Mouse (Mus musculus) hindbrain, postnatal 0 days (tissue): Measurements from ENCODE around the gene Vcl. TPM values are rescaled to one million over a fixed set of nuclear protein-coding genes. Genes with fewer than 3 reads are reported as not detected.

Source experiments
- ATAC-seq: fragments of 200-750 bp; cut with Nextera tagmentation; 2 replicates; pipeline ENCODE4 v1.8.0; 2017; ENCODE audit warnings: mild to moderate bottlenecking, moderate TSS enrichment, moderate library complexity
- DNase-seq: peaks from one replicate; pipeline ENCODE4 v3.0.0-alpha.2; 2015; ENCODE audit warnings: low spot score
- H3K27ac ChIP-seq: fragments of 300-500 bp; sonication (generic); 2 replicates; pipeline ENCODE4 v1.5.1; 2014; ENCODE audit warnings: mild to moderate bottlenecking
- H3K27me3 ChIP-seq: fragments of 300-500 bp; sonication (generic); 2 replicates; pipeline ENCODE4 v1.6.1; 2014; ENCODE audit warnings: low read length, mixed read lengths; ENCODE audit not compliant: insufficient read depth
- H3K36me3 ChIP-seq: fragments of 300-500 bp; sonication (generic); 2 replicates; pipeline ENCODE4 v1.6.1; 2014; ENCODE audit warnings: low read length, mixed read lengths; ENCODE audit not compliant: insufficient read depth
- H3K4me1 ChIP-seq: fragments of 300-500 bp; sonication (generic); 2 replicates; pipeline ENCODE4 v1.6.1; 2014; ENCODE audit warnings: antibody characterized with exemption, low read length, mixed read lengths; ENCODE audit not compliant: insufficient read depth
- H3K4me2 ChIP-seq: fragments of 300-500 bp; sonication (generic); 2 replicates; pipeline ENCODE4 v1.6.1; 2014; ENCODE audit warnings: low read depth, mild to moderate bottlenecking, low read length, moderate library complexity, mixed read lengths
- H3K4me3 ChIP-seq: fragments of 300-500 bp; sonication (generic); 2 replicates; pipeline ENCODE4 v1.5.1; 2014; ENCODE audit warnings: low read length
- H3K9ac ChIP-seq: fragments of 300-500 bp; sonication (generic); replicated peaks from 2 replicates; pipeline ENCODE4 v1.6.1; 2014; ENCODE audit warnings: mild to moderate bottlenecking, low read length, moderate library complexity, mixed read lengths
- H3K9me3 ChIP-seq: fragments of 300-500 bp; sonication (generic); 2 replicates; pipeline ENCODE4 v1.6.1; 2016; ENCODE audit warnings: low read length, mixed read lengths
- CTCF ChIP-seq: IDR thresholded peaks from 2 replicates; pipeline ENCODE4 v1.5.1; 2016; ENCODE audit warnings: antibody characterized with exemption, control low read depth, low read depth
- WGBS: fragments of 180-500 bp; shearing (Covaris S2); extraction: QIAGEN DNeasy Blood & Tissue Kit; methylation state at CpG from one replicate; pipeline ENCODE4 v1.1.7; 2014; 5-methylcytosine and 5-hydroxymethylcytosine counted together
- polyA plus RNA-seq: library from polyadenylated mRNA; unstranded; fragments of >200 nt; fragmentation: Nextera tagmentation; extraction: Ambion mirVana; gene quantifications from 2 replicates; pipeline ENCODE4 v1.2.1, GENCODE M21; 2015
- total RNA-seq: library from RNA; depleted of rRNA; stranded (reverse); fragments of >200 nt; gene quantifications from 2 replicates; pipeline ENCODE4 v1.2.3, GENCODE M21; 2014

The Vcl gene
- total and polyA plus RNA-seq, 2 experiments from 2014 or later = 10.4 to 24.3 TPM

GRCm38 (mm10) chr14:20966959-20967670 lies 37.9 kb downstream of the Vcl start:
- H3K27ac ChIP-seq = no peak overlapping the region
- 38% methylated on average over 3 of the region's 3 CpGs for WGBS
- H3K4me3 ChIP-seq = no peak overlapping the region
- ATAC-seq = no peak
- no peak overlapping the region for H3K9ac ChIP-seq
- no peak for TF ChIP-seq CTCF
- no peak for DNase-seq
- H3K27me3 ChIP-seq = no peaks in the 10 kb centered on the region
- H3K36me3 ChIP-seq = no peaks in the 10 kb centered on the region
- H3K4me1 ChIP-seq = no peaks in the 10 kb centered on the region
- no peaks in the 10 kb centered on the region for H3K9me3 ChIP-seq
- H3K4me2 ChIP-seq = no peak overlapping the region

- no peaks in the 10 kb centered on the region for H3K4me1 ChIP-seq
- H3K36me3 ChIP-seq = no peaks in the 10 kb centered on the region
- no peak overlapping the region for H3K4me2 ChIP-seq
- peak; percentile 25 for DNase-seq
- H3K27ac ChIP-seq = no peak overlapping the region
- no peak for TF ChIP-seq CTCF
- ATAC-seq = no peak
- H3K27me3 ChIP-seq = no peaks in the 10 kb centered on the region
- H3K4me3 ChIP-seq = no peak overlapping the region
- no peak overlapping the region for H3K9ac ChIP-seq
- H3K9me3 ChIP-seq = no peaks in the 10 kb centered on the region
- 50% methylated on average over 1 of the region's 1 CpGs for WGBS
These were observed 39.9 kb downstream of the Vcl start for GRCm38 (mm10) chr14:20969066-20969465.

DNA sequence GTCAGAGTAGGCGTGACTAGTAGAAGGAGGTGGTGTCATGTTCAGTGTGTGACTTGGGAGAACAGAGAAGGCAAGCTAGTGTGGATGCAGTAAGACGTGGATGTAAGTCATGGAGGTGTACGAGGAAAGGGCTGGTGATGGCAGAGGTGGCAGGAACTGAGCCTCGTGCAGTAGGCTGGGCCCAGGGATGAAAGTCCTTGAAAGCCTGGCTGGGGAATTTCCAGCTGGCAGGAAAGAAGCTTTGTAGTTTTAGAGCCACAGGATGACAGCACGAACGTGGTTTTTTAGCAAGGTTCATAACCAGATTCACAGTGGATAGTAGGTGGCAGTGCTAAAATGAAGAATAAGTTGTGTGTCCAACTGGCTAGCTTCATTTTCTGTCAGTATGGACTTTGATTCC lies 41.2 kb downstream of the Vcl start:
- TF ChIP-seq CTCF = no peak
- peak; percentile 27 for DNase-seq
- no peak overlapping the region for H3K27ac ChIP-seq
- no peaks in the 10 kb centered on the region for H3K9me3 ChIP-seq
- no peaks in the 10 kb centered on the region for H3K36me3 ChIP-seq
- no peaks in the 10 kb centered on the region for H3K4me1 ChIP-seq
- no peak for ATAC-seq
- H3K4me2 ChIP-seq = no peak overlapping the region
- no peak overlapping the region for H3K9ac ChIP-seq
- H3K4me3 ChIP-seq = no peak overlapping the region
- WGBS = 33% methylated on average over 6 of the region's 6 CpGs
- H3K27me3 ChIP-seq = no peaks in the 10 kb centered on the region

GRCm38 (mm10) chr14:20970927-20971326 lies 41.7 kb downstream of the Vcl start:
- Histone ChIP-seq H3K27ac (no peak overlapping the region), H3K4me1 (no peaks in the 10 kb centered on the region), H3K36me3 (no peaks in the 10 kb centered on the region), H3K9me3 (no peaks in the 10 kb centered on the region), H3K9ac (no peak overlapping the region), H3K4me2 (no peak overlapping the region), H3K27me3 (no peaks in the 10 kb centered on the region), H3K4me3 (no peak overlapping the region)
- ATAC-seq = peak; percentile 27; the same call in 1 of the 2 replicates
- WGBS = 34% methylated on average over 9 of the region's 9 CpGs
- DNase-seq = peak; percentile 62
- no peak for TF ChIP-seq CTCF

- DNase-seq (no peak), ATAC-seq (no peak)
- no peak for TF ChIP-seq CTCF
These were observed 44.6 kb downstream of the Vcl start for GRCm38 (mm10) chr14:20973821-20974220.

DNA sequence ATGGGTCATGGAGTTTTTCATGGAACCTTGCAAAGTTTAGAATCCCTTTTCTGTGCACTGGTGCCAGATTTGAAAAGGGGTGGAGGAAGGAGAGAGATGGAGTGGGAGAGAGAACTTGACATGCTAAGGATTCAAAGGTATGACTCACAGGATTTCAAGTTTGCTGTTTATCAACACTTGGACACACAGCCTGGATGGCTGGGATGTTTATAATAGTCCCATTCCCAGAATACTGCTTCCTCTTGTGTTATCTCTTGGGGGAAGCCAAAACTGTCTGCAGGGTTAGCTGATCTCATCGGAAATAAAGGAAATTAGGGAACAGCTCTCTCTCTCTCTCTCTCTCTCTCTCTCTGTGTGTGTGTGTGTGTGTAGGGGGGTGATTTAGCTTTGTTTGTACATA lies 47.5 kb downstream of the Vcl start:
- H3K9ac ChIP-seq = no peak overlapping the region
- 81% methylated on average over 1 of the region's 1 CpGs for WGBS
- H3K4me1 ChIP-seq = 0 out of 2 replicates have a peak, but pooled peaks cover 7% of the 10 kb centered on the region
- TF ChIP-seq CTCF = no peak
- no peak overlapping the region for H3K4me3 ChIP-seq
- ATAC-seq (no peak), DNase-seq (no peak)
- H3K36me3 ChIP-seq = no peaks in the 10 kb centered on the region
- no peak overlapping the region for H3K27ac ChIP-seq
- H3K9me3 ChIP-seq = no peaks in the 10 kb centered on the region
- H3K4me2 ChIP-seq = no peak overlapping the region
- H3K27me3 ChIP-seq = no peaks in the 10 kb centered on the region

More at GRCm38 (mm10) chr14:20973821-20974220, 44.6 kb downstream of the Vcl start:
- H3K4me3 ChIP-seq = no peak overlapping the region
- no peaks in the 10 kb centered on the region for H3K9me3 ChIP-seq
- no peak overlapping the region for H3K27ac ChIP-seq
- 0 out of 2 replicates have a peak, but pooled peaks cover 7% of the 10 kb centered on the region for H3K4me1 ChIP-seq
- no peak overlapping the region for H3K4me2 ChIP-seq
- H3K9ac ChIP-seq = no peak overlapping the region
- H3K36me3 ChIP-seq = no peaks in the 10 kb centered on the region
- no peaks in the 10 kb centered on the region for H3K27me3 ChIP-seq

DNA sequence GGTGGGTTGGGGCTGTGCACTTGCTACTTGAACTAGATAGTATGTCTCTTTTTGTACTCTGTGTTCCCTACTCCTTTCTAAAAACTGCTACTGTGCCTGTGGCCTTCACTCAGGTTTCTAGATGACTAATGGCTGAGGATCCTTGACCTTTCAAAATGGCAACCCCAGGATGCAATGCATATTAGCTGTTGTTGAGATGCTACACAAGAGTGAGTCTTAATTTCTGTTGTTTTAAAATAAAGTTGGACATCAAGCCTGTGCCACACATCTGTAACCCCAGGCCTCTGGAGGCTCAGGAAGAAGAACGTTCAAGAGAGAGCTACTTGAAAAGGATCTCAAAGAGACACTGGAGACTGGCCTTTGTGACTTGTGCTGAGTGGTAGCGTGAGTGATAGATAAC lies 48.5 kb downstream of the Vcl start:
- DNase-seq (no peak), ATAC-seq (no peak)
- no peak for TF ChIP-seq CTCF
- no peaks in the 10 kb centered on the region for H3K27me3 ChIP-seq
- no peak overlapping the region for H3K4me2 ChIP-seq
- H3K4me1 ChIP-seq = 0 out of 2 replicates have a peak, but pooled peaks cover 7% of the 10 kb centered on the region
- H3K9me3 ChIP-seq = no peaks in the 10 kb centered on the region
- WGBS = 69% methylated on average over 2 of the region's 2 CpGs
- H3K27ac ChIP-seq = no peak overlapping the region
- H3K36me3 ChIP-seq = no peaks in the 10 kb centered on the region
- no peak overlapping the region for H3K9ac ChIP-seq
- no peak overlapping the region for H3K4me3 ChIP-seq
